Mouse (Mus musculus): ENCODE measurements around the gene Mapk12. TPM values are rescaled to one million over a fixed set of nuclear protein-coding genes. Genes with fewer than 3 reads are reported as not detected.

Mapk12 gene
- polyA plus RNA-seq, 2 experiments from 2014 or later: 5.2 to 5.6 TPM

DNA sequence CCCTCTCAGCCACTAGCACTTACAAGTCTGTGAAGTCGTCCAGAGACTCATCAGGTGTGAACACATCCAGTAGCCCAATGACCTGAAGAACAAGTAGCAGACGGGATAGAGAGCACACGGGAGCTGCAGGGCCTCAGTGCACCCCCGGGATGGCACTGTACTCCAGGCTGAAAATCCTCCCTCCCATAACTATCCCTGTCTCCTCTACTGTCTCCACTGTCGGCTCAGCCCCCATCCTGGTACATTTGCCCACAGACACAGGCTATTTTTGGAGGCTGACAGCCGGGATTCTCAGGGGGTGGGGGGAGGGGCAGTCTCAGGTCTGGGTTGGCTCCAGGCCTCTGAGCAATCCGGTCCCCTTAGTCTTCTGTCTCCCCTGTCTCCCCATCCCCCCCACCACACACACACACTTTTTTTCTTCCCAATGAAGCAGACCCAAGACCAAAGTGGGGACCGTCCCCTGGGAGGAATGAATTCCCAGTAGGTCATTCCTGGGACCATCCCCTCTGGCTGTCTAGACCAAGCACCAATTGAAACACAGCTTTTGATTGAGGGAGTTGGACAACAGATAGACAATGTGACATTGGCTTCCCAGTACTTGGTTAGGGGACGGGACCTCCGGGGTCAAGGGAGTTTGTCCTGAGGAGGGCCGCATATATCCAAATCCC, 3.0 kb downstream of the Mapk12 start:
- no peak for ATAC-seq

DNA sequence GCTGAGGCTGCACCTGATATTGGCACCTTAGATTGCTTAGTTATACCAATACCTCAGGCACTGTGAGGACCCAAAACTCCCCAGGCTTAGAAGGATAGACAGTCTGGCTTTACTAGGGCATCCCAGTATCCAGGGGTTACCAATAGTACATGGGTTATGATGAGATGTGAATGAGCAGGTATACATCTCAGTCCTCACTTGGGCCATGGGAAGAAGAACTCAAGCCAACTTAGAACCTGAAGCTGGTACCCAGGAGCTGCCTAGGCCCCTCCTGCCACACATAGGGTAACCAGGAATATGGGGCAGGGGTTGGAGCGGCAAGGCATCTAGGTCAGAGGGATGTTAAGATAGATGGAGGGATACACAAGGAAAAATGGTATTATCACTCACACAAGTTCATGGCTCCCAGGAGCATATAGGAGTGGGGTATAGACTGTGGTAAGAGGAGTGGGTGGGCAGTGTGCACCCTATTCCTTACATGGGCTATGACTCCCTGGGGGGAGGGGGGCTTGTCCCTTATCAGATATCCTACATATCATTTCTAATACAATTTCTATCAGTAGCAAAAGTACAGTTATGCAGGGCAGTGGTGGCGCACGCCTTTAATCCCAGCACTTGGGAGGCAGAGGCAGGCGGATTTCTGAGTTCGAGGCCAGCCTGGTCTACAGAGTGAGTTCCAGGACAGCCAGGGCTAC, 3.9 kb downstream of the Mapk12 start:
- no peak for ATAC-seq

DNA sequence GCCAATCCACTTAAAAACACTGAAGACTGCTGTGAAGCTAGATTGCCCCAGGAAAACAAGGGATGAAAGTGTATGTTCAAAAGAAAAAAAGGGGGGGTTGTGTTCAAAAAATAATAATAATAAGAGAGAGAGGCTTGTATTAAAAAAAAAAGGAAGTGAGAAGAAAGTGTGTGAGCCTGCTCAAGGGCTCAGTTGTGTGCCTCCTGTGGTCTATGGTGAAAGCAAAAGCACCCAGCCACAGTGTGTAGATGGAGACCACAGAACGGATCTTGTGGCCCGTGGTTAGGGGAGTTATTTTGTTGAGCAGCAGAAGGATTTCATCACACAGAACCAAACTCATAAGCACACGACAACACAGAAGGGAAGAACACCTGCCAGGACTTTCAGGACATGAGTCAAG, 9.2 kb downstream of the Mapk12 start:
- peak; percentile 74 for ATAC-seq

- no peak for ATAC-seq
Measured at GRCm38 (mm10) chr15:89130245-89130644, 10.3 kb downstream of the Mapk12 start.

GRCm38 (mm10) chr15:89128382-89129350, 11.8 kb downstream of the Mapk12 start, which contains the start of gene Hdac10:
Gene Hdac10, minus strand, starts transcription at chr15:89128700.
- peak; percentile 83 for ATAC-seq

GRCm38 (mm10) chr15:89127364-89127940, 13.1 kb downstream of the Mapk12 start:
- ATAC-seq: no peak

- ATAC-seq: no peak
Measured at GRCm38 (mm10) chr15:89126622-89127021, 13.9 kb downstream of the Mapk12 start.

DNA sequence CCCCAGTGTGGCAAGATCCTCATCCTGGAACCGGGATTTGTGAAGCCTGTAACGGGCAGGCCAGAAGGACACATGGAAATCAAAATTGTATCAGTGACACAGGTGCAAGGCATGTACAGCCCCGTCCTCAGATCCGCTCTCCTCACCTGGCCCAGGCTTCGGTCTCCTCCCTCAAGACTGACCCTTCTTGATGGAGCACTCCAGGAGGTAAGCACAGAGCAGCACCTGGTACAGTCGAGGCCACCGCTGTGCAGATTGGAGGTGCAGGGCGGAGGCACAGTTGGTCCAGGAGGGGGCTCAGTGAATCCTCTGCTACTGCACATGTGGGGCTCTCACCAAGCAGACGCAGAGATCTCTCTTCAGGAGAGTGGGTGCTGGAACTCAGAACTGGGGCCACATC, 15.2 kb downstream of the Mapk12 start:
- no peak for ATAC-seq

- no peak for ATAC-seq
Measured at GRCm38 (mm10) chr15:89124312-89124711, 16.2 kb downstream of the Mapk12 start.

DNA sequence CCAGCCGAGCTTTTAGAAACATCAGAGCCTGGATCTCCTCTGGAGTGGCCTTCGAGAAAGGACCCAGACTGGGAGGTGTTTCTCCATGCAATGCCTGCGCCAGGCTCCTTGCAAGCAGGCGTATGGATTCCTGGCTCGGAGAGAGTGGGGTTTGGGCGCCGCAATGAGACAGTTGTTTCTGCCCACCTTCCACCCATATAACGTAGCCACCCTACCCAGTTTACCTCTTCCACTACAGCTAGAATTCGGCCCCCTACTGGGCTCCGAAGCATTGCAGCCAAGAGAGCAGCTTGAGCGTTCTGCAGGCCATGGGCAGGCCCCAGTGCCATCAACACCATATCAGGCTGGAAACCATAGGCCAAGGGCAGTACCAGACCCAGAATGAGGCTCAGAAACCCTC, 16.9 kb downstream of the Mapk12 start:
- ATAC-seq: no peak

DNA sequence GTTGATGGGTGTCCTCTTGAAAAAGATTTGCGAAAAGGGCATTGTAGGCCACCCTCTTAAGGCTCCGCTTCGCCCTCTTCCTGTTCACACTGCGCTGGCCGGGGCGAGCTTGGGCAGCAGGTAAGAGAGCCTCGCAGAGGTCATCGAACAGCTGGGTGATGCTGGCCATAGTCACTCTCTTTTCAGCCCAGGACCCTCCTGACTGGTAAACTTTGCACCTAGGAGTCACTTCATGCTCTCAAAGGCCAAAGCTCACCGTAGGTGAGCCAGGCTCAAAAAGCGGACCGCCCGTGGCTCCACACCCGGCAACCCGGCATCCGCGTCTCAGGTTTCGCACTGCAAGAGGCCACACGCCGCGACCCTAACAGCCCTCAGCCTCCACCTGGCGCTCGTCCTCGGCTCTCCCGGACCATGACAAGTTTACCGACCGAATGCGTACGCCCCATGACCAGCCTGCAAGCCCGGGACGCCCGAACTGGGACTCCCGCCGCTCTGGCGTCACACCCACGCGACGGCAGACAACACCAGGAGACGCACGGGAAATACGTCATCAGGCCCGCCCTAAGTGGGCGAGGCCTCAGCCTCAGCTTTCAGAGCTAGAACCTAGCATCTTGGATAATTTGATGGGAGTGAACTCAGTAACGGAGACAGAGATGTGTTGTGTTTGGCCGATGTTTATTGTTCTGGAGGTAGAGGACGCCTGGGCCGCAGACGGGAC, 17.7 kb downstream of the Mapk12 start, which contains the start of gene Tubgcp6:
Tubgcp6 (minus strand) TSS at position 464 of the 718 bp plus-strand sequence.
- peak; percentile 91 for ATAC-seq

- peak; percentile 48 for ATAC-seq
Measured at GRCm38 (mm10) chr15:89118007-89118406, 22.5 kb downstream of the Mapk12 start.

GRCm38 (mm10) chr15:89110147-89110546, 30.4 kb downstream of the Mapk12 start:
- no peak for ATAC-seq

DNA sequence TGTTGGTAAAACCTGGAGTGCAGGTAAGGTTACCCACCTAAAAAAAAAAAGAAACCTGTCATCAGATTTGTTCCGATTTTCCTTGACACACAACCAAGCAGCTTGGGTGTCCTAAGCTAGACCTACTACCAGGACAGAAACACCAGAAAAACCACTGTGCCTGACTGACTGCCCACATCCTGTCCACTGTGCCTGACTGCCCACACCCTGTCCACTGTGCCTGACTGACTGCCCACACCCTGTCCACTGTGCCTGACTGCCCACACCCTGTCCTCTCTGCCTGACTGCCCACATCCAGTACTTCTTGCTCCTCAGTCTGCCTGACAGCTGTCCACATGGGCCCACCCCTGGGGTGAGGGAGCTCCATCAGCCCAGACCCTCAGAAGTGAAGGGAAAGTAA, 33.5 kb downstream of the Mapk12 start:
- no peak for ATAC-seq

DNA sequence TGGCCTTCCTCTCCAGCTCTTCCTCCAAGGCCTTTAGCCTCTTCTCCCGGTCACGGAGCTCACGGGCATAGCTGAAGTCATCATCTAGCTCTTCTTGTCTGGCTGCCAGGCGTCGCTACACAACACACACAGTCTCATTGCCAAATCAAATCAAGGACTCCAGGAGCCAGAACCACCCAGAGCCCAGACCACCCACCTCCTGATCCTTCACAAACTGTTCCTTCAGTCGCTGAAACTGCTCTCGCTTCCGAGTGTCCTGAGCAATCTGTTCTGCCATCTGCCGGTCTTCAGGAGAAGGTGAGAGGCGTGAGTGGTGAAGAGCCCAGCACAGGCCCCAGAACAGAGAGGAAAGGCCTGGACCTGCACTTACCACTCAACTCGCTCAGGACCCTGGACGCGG, 34.4 kb downstream of the Mapk12 start:
- ATAC-seq: no peak

DNA sequence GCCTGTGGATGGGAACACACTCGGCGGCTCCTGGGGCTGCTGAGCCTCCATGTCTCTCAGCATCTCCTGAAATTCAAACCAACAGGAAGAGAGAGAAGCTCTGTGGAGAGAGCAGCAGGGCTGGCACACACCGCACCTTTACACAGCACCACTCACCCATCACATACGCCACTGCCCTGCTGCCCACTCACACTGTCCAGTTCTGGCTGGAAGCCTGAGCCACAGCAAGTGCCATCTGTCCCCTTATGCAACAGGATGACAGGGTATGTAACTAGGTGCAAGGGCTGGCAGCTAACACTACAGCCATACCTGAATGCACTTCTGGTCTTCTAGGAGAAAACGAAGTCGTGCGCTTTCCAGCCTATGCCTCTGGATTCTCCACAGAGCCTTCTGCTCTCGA, 36.1 kb downstream of the Mapk12 start:
- no peak for ATAC-seq

- ATAC-seq: no peak
Measured at GRCm38 (mm10) chr15:89103921-89104320, 36.6 kb downstream of the Mapk12 start.

DNA sequence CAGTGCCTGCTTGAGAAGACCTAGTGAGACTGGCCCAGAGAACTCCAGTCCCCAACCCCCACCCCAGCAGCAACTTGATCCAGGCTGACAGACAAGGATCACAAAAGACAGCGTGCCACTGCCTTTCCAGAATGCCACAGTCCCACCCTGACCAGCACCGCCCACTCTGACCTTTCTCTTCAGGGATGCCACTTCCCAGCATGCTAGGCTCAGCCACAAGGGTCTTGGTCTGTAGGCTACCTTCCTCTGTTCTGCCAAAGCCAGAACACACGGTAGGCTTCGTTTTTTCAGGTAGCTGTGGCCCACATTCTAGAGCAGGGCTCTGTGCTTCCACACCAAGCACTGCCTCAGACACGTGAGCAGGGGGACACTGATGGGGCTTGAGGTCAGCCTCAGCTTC, 37.9 kb downstream of the Mapk12 start:
- ATAC-seq: no peak

DNA sequence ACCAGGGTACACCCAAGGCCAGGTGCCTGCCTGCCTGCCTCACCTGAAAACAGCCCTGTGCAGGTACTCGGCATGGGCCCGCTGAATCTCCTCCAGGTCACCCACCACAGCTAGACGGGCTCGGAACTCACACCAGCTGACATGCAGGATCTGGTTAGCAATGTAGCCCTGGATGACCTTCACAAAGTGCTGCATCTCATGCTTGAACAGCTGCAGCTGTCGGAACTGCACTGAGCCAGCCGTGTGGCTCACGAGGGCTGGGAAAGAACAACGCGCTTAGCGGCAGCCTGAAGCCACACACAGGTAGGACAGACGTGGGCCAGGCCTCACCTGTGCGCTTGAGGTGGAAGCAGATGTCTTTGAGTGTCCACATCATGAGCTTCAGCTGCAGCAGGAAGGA, 39.7 kb downstream of the Mapk12 start:
- ATAC-seq: no peak

- no peak for ATAC-seq
Measured at GRCm38 (mm10) chr15:89098616-89099015, 41.9 kb downstream of the Mapk12 start.

DNA sequence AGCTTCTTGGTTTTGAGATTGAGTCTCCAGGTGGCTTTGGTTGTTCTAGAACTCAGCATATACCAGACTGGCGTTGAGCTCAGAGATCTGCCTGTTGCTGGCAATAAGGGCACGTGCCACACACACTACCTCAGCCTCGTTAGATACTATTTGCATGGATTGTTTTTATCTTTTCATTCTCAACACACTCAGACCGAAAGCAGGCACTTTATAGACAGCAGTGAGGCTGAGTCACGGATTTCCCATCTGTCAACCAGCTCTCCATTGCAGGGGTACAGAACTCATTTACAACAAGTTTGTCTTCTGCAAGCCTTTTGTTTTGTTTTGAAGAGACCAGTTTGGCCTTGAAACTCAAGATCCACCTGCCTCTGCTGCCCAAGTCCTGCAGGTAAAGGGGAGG, 43.1 kb downstream of the Mapk12 start:
- ATAC-seq: no peak

DNA sequence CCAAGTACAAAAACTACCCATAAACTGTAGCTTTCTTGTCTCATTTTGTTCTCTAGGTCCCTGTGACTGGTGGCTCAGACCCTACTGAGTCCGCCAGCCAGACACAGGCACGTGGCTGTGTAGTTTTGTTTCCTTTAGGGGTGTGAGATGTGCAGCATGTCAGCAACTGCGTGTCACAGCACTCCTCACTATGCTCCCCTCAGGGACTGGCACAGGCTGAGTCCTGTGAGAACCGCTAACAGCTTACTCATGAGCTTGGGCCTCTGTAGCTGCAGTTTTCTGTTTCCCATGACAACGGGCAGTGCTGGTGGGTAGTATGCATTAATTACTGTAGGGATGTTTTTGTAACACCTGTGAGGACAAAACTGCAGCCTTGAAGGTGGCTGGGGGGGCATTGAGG, 48.3 kb downstream of the Mapk12 start:
- ATAC-seq: no peak

Data from CD4-positive, CD25-positive, alpha-beta regulatory T cell, adult 4 months (primary cell).